Mouse (Mus musculus) midbrain, postnatal 0 days (tissue): ENCODE measurements around the gene B3gat1. TPM values are rescaled to one million over a fixed set of nuclear protein-coding genes. Genes with fewer than 3 reads are reported as not detected.

Source experiments
- ATAC-seq: fragments of 200-750 bp; cut with Nextera tagmentation; 2 replicates; pipeline ENCODE4 v1.8.0; 2017; ENCODE audit warnings: moderate number of reproducible peaks, mild to moderate bottlenecking, moderate TSS enrichment, moderate library complexity; ENCODE audit not compliant: low FRiP score
- DNase-seq: peaks from one replicate; pipeline ENCODE4 v3.0.0-alpha.2; 2015; ENCODE audit warnings: low spot score
- H3K27ac ChIP-seq: fragments of 300-500 bp; sonication (generic); 2 replicates; pipeline ENCODE4 v1.5.1; 2014; ENCODE audit warnings: low read depth, mild to moderate bottlenecking, low read length, mixed read lengths
- H3K27me3 ChIP-seq: fragments of 300-500 bp; sonication (generic); 2 replicates; pipeline ENCODE4 v1.6.1; 2014; ENCODE audit warnings: low read length, control low read depth, mixed read lengths; ENCODE audit not compliant: insufficient read depth
- H3K36me3 ChIP-seq: fragments of 300-500 bp; sonication (generic); 2 replicates; pipeline ENCODE4 v1.6.1; 2014; ENCODE audit warnings: low read length, control low read depth, mixed read lengths; ENCODE audit not compliant: insufficient read depth
- H3K4me1 ChIP-seq: fragments of 300-500 bp; sonication (generic); 2 replicates; pipeline ENCODE4 v1.6.1; 2014; ENCODE audit warnings: mild to moderate bottlenecking, control low read depth, antibody characterized with exemption, low read length, mixed read lengths; ENCODE audit not compliant: insufficient read depth
- H3K4me2 ChIP-seq: fragments of 300-500 bp; sonication (generic); 2 replicates; pipeline ENCODE4 v1.6.1; 2014; ENCODE audit warnings: low read depth, mild to moderate bottlenecking, low read length, mixed read lengths; ENCODE audit not compliant: poor library complexity, severe bottlenecking
- H3K4me3 ChIP-seq: fragments of 300-500 bp; sonication (generic); 2 replicates; pipeline ENCODE4 v1.5.1; 2014; ENCODE audit warnings: low read depth, mild to moderate bottlenecking, low read length, moderate library complexity
- H3K9ac ChIP-seq: fragments of 300-500 bp; sonication (generic); replicated peaks from 2 replicates; pipeline ENCODE4 v1.6.1; 2014; ENCODE audit warnings: mild to moderate bottlenecking, low read length, moderate library complexity, mixed read lengths; ENCODE audit not compliant: poor library complexity, severe bottlenecking
- H3K9me3 ChIP-seq: fragments of 300-500 bp; sonication (generic); 2 replicates; pipeline ENCODE4 v1.6.1; 2016; ENCODE audit warnings: low read length, control low read depth
- CTCF ChIP-seq: IDR thresholded peaks from 2 replicates; pipeline ENCODE4 v1.5.1; 2016; ENCODE audit warnings: antibody characterized with exemption, mild to moderate bottlenecking
- WGBS: fragments of 180-500 bp; shearing (Covaris S2); extraction: QIAGEN DNeasy Blood & Tissue Kit; methylation state at CpG from one replicate; pipeline ENCODE4 v1.1.7; 2014; 5-methylcytosine and 5-hydroxymethylcytosine counted together
- polyA plus RNA-seq: library from polyadenylated mRNA; unstranded; fragments of >200 nt; fragmentation: Nextera tagmentation; extraction: Ambion mirVana; gene quantifications from 2 replicates; pipeline ENCODE4 v1.2.1, GENCODE M21; 2015
- total RNA-seq: library from RNA; depleted of rRNA; stranded (reverse); fragments of >200 nt; gene quantifications from 2 replicates; pipeline ENCODE4 v1.2.3, GENCODE M21; 2014

The B3gat1 gene
- total and polyA plus RNA-seq, 2 experiments from 2014 or later: 40.9 to 197 TPM

DNA sequence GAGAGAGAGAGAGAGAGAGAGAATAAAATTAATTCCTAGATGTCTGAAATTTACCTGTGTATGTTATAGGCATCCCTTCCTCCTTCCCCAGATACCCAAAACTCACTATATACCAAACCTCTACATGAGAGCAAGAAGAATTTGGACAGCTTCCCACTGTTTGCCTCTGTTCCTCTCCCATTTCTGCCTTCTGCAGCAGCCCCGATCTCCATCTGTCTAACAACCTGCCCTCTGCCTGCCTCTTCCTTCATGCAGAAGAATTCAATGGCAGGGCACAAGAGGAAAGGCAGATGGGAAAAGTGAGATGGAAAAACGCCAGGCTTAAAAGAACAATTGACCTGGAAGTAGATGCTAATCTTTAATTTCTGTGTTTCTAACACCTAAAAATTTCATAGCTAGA lies 5.0 kb upstream of the B3gat1 start:
- ATAC-seq (no peak), DNase-seq (peak; percentile 65)
- no peak for TF ChIP-seq CTCF
- Histone ChIP-seq H3K27ac (no peak overlapping the region), H3K4me2 (no peak overlapping the region), H3K27me3 (no peaks in the 10 kb centered on the region), H3K36me3 (no peaks in the 10 kb centered on the region), H3K9me3 (no peaks in the 10 kb centered on the region), H3K9ac (no peak overlapping the region), H3K4me3 (no peak overlapping the region), H3K4me1 (no peaks in the 10 kb centered on the region)
- 69% methylated on average over 2 of the region's 2 CpGs for WGBS

DNA sequence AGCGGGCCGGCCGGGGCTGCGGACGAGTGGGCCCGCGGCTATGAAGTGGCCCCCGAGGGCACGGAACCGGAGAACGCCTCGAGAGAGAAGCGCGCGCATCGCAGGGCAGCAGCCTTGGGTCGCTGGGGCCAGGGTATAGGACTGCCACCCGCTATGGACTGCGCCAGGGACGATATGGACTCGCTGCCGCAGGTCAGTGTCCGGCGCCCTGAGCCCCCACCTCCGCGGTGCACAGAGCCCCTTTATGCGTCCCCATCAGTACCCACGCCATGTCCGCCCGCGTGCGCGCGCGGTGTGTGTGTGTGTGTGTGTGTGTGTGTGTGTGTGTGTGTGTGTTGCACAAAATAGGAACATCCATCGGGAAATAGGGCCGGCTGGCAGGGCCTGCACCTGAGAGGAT lies 458 bp downstream of the B3gat1 start:
- Histone ChIP-seq H3K4me1 (peaks cover 17% of the 10 kb centered on the region; the same call in 1 of the 2 replicates), H3K27me3 (no peaks in the 10 kb centered on the region), H3K4me2 (peak overlapping the region; percentile 83), H3K4me3 (peak overlapping the region; percentile 88), H3K9ac (peak overlapping the region; percentile 97), H3K9me3 (no peaks in the 10 kb centered on the region), H3K27ac (peak overlapping the region; percentile 91), H3K36me3 (no peaks in the 10 kb centered on the region)
- DNase-seq: peak; percentile 54
- TF ChIP-seq CTCF: no peak
- WGBS: 0% methylated on average over 29 of the region's 37 CpGs
- ATAC-seq: peak; percentile 71

DNA sequence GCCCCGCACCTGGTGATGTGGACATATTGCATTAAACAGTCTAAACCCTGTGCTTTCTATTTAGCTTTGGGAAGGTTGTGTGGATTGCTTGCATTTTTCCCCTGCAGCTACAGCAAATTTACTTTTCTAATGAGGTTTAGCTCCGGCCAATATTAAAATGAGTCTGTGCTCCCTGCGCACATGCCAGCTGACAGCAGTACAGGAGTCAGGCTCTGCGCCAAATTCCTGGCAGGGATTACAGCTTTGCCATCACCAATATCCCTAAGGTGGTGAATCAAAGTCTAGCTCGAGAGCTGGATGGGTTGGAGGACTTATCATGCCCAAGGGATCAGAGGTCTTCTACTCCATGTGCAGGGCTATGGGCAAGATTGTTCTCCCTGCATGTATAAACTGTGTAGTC lies 3.6 kb downstream of the B3gat1 start:
- no peaks in the 10 kb centered on the region for H3K9me3 ChIP-seq
- peaks cover 17% of the 10 kb centered on the region; the same call in 1 of the 2 replicates for H3K4me1 ChIP-seq
- H3K9ac ChIP-seq: peak overlapping the region; percentile 24; the same call in 1 of the 2 replicates
- DNase-seq (peak; percentile 72), ATAC-seq (no peak)
- H3K27ac ChIP-seq: no peak overlapping the region
- 28% methylated on average over 5 of the region's 5 CpGs for WGBS
- H3K27me3 ChIP-seq: no peaks in the 10 kb centered on the region
- no peaks in the 10 kb centered on the region for H3K36me3 ChIP-seq
- peak overlapping the region; percentile 83 for H3K4me2 ChIP-seq
- H3K4me3 ChIP-seq: peak overlapping the region; percentile 22; the same call in 1 of the 2 replicates
- TF ChIP-seq CTCF: no peak

DNA sequence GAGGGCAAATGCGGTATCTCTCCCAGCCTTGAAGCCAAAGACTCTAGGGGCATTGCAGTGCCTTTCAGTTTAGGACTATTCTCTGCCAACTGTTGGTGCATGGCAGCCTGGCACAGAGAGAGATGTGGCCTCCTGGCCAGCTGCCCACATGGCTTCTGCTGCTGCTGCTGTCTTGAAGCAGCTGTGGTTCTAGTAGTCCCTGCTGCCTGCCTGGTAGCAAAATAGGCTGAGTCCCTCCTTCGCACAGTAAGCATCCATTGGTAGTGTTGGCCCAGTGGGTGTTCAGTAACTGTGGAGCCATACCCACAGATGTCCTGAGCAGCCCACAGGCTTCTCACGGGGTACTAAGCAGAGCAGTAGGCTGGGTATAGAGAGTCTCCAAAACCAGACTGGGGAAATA lies 9.3 kb downstream of the B3gat1 start:
- Histone ChIP-seq H3K4me1 (peaks cover 1% of the 10 kb centered on the region; the same call in 1 of the 2 replicates), H3K4me2 (no peak overlapping the region), H3K36me3 (no peaks in the 10 kb centered on the region), H3K4me3 (no peak overlapping the region), H3K27me3 (no peaks in the 10 kb centered on the region), H3K27ac (no peak overlapping the region), H3K9me3 (no peaks in the 10 kb centered on the region), H3K9ac (no peak overlapping the region)
- no peak for TF ChIP-seq CTCF
- 0 out of 2 replicates have a peak, but pooled peaks have one; percentile 10 for ATAC-seq
- peak; percentile 77 for DNase-seq
- whole genome bisulfite sequencing: 83% methylated on average over 3 of the region's 3 CpGs

DNA sequence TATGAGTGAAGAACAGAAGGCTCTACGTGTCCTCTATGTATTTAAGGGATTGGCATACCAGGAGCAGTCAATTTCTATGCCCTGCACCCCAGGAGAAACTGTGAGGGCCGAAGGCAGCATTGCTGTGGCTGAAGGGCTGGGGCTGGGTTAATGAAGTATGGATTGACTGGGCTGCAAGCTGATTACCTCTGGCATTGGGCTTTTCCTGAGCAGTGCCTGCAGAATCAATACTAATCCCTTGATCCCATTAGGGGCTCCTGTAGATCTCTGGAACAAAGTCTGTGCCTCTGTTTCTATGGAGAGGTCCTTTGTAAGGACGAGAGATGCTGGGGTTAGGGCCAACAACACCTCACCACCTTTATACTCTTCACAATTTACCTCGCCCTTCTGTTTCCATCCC lies 13.6 kb downstream of the B3gat1 start:
- WGBS: 14% methylated on average over 4 of the region's 4 CpGs
- H3K9ac ChIP-seq: no peak overlapping the region
- no peak for DNase-seq

DNA sequence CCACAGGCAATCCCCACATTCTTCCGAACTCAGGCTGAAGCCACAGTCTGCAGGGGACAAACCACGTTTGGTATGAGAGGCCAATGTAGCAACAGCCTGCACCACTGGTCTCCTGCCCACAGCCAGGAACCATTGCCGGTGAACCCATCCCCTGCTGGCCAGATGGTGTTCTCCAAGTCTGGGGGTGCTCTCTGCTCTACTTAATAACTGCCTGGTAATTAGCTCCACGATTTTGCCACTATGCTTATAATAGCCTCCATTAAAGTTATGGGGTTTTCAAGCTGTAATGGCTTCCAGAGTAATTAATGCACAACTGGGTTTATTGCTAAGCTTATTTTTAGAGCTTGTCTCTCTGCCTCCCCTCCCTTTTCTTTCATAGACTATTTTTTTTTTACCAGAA lies 15.4 kb downstream of the B3gat1 start:
- TF ChIP-seq CTCF: no peak
- Histone ChIP-seq H3K27ac (no peak overlapping the region), H3K4me2 (no peak overlapping the region), H3K36me3 (peaks cover 28% of the 10 kb centered on the region; the same call in 1 of the 2 replicates), H3K9ac (no peak overlapping the region), H3K4me3 (no peak overlapping the region), H3K27me3 (no peaks in the 10 kb centered on the region), H3K4me1 (no peaks in the 10 kb centered on the region), H3K9me3 (no peaks in the 10 kb centered on the region)
- ATAC-seq (no peak), DNase-seq (peak; percentile 21)
- 77% methylated on average over 4 of the region's 4 CpGs for WGBS

More for the DNA sequence above, 13.6 kb downstream of the B3gat1 start:
- no peaks in the 10 kb centered on the region for H3K27me3 ChIP-seq
- no peak overlapping the region for H3K4me2 ChIP-seq
- no peak overlapping the region for H3K27ac ChIP-seq
- TF ChIP-seq CTCF: no peak
- ATAC-seq: no peak
- no peaks in the 10 kb centered on the region for H3K4me1 ChIP-seq
- no peaks in the 10 kb centered on the region for H3K9me3 ChIP-seq
- no peak overlapping the region for H3K4me3 ChIP-seq
- H3K36me3 ChIP-seq: peaks cover 13% of the 10 kb centered on the region; the same call in 1 of the 2 replicates
